Mouse (Mus musculus): ENCODE data around the gene Smco1.

- TF ChIP-seq CTCF (IDR thresholded peaks at IDR 0.05; ENCODE audit: low read depth, low read length) (no peak), POLR2AphosphoS5 (IDR thresholded peaks at IDR 0.05; ENCODE audit: insufficient replicate concordance, low read depth, low read length) (no peak), TAL1 (conservative IDR thresholded peaks at IDR 0.05; ENCODE audit: low read depth, low read length) (no peak)
Measured at GRCm38 (mm10) chr16:32280211-32280610, 8.9 kb downstream of the Smco1 start.

All from G1E (cell line).